16 mouse cellular contexts compared by ENCODE assay signal in genomic region chr4:126017676-126018332, GRCm38 (mm10). TPM values are rescaled to one million over a fixed set of nuclear protein-coding genes. Genes with fewer than 3 reads are reported as not detected.
DNase-seq lines count a peak whose midpoint lies in the region; ATAC-seq and TF ChIP-seq lines count a peak whose summit lies in the region.
"Had no signal": no experiment of that assay in that cellular context is flagged by ENCODE, and none has a peak within 500 bp of the region (broad histone marks: within the 10 kb centered on the region; RNA-seq: fewer than 3 reads in every experiment).

No protein-coding gene starts in this region.

- H3K27me3 ChIP-seq in liver, postnatal 0 days (ENCODE audit: insufficient read depth, low read length) = no peaks in the 10 kb centered on the region
- H3K27me3 ChIP-seq in intestine, postnatal 0 days (replicated peaks; ENCODE audit: control insufficient read depth, insufficient read depth, low read length) = no peaks in the 10 kb centered on the region
- H3K27me3 ChIP-seq: embryonic facial prominence, embryonic 15.5 days had no signal

- H3K9ac ChIP-seq in liver, postnatal 0 days (replicated peaks) = no peak overlapping the region
- H3K9ac ChIP-seq in intestine, postnatal 0 days (ENCODE audit: low read depth, low read length) = no peak overlapping the region
- H3K9ac ChIP-seq: embryonic facial prominence, embryonic 15.5 days; limb, embryonic 12.5 days had no signal

- no peak overlapping the region for H3K4me3 ChIP-seq in bone marrow macrophage, adult 2 months (ENCODE audit: insufficient read depth, low read length)
- 0 out of 2 replicates have a peak overlapping the region, but pooled peaks have one; percentile 2 for H3K4me3 ChIP-seq in liver, postnatal 0 days (ENCODE audit: low read depth, low read length)
- no peak overlapping the region for H3K4me3 ChIP-seq in intestine, postnatal 0 days (ENCODE audit: low read depth, low read length)
- H3K4me3 ChIP-seq: embryonic facial prominence, embryonic 15.5 days; limb, embryonic 12.5 days had no signal

- no peaks in the 10 kb centered on the region for H3K9me3 ChIP-seq in liver, postnatal 0 days (ENCODE audit: low read length)
- no peaks in the 10 kb centered on the region for H3K9me3 ChIP-seq in intestine, postnatal 0 days (ENCODE audit: control insufficient read depth)
- H3K9me3 ChIP-seq: embryonic facial prominence, embryonic 15.5 days; limb, embryonic 12.5 days had no signal

- TF ChIP-seq EP300 in liver, postnatal 0 days (IDR thresholded peaks at IDR 0.05; ENCODE audit: low read depth) = no peak

- peak; percentile 86 for ATAC-seq in liver, postnatal 0 days
- peak; percentile 80 for ATAC-seq in megakaryocyte, adult 5-6 weeks (ENCODE audit: poor library complexity, severe bottlenecking)
- no peak for ATAC-seq in intestine, postnatal 0 days
- ATAC-seq: forebrain, embryonic 14.5 days; Patski had no signal

- DNase-seq in NIH3T3 (ENCODE audit: low read depth) = peak; percentile 11
- peak; percentile 80 for DNase-seq in liver, postnatal 0 days
- no peak for DNase-seq in left cerebral cortex, postnatal 10 days (ENCODE audit: extremely low spot score in 1 of 2, low spot score in 2 of 2)
- DNase-seq in gastrocnemius, postnatal 4 days (ENCODE audit: low spot score in 2 of 2) = no peak
- DNase-seq: cerebellum, adult 11-12 months; heart, postnatal 36 days; right cerebral cortex, postnatal 25 days; thymus, adult 2 months had no signal

- peak overlapping the region; percentile 95 for H3K27ac ChIP-seq in bone marrow macrophage, adult 2 months (ENCODE audit: insufficient read depth, low read depth, low read length)
- peak overlapping the region; percentile 69 for H3K27ac ChIP-seq in liver, postnatal 0 days (ENCODE audit: low read depth)
- H3K27ac ChIP-seq in intestine, postnatal 0 days (ENCODE audit: low read depth, low read length) = no peak overlapping the region
- H3K27ac ChIP-seq: embryonic facial prominence, embryonic 15.5 days; kidney, postnatal 0 days; limb, embryonic 12.5 days had no signal

- 47% methylated on average over 7 of the region's 7 CpGs for WGBS in liver, postnatal 0 days (ENCODE audit: insufficient replicate concordance)
- 80% methylated on average over 7 of the region's 7 CpGs for WGBS in intestine, postnatal 0 days

- no peak for TF ChIP-seq CTCF in bone marrow macrophage, adult 2 months (IDR thresholded peaks at IDR 0.05; ENCODE audit: low read depth, low read length)
- TF ChIP-seq CTCF in liver, postnatal 0 days (IDR thresholded peaks at IDR 0.05; ENCODE audit: low read depth) = no peak
- no peak for TF ChIP-seq CTCF in intestine, postnatal 0 days (IDR thresholded peaks at IDR 0.05; ENCODE audit: low read depth)

- H3K36me3 ChIP-seq in liver, postnatal 0 days (replicated peaks; ENCODE audit: insufficient read depth, low read length) = no peaks in the 10 kb centered on the region
- no peaks in the 10 kb centered on the region for H3K36me3 ChIP-seq in intestine, postnatal 0 days (ENCODE audit: control insufficient read depth, insufficient read depth)
- H3K36me3 ChIP-seq: embryonic facial prominence, embryonic 15.5 days; limb, embryonic 12.5 days had no signal

- no peak for TF ChIP-seq POLR2A in bone marrow macrophage, adult 2 months (IDR thresholded peaks at IDR 0.05; ENCODE audit: borderline replicate concordance, low read depth, low read length)

- peaks cover 40% of the 10 kb centered on the region for H3K4me1 ChIP-seq in bone marrow macrophage, adult 2 months (ENCODE audit: control insufficient read depth, insufficient read depth, low read length)
- H3K4me1 ChIP-seq in liver, postnatal 0 days (ENCODE audit: insufficient read depth) = peaks cover 9% of the 10 kb centered on the region; the same call in 1 of the 2 replicates
- H3K4me1 ChIP-seq in intestine, postnatal 0 days (replicated peaks; ENCODE audit: control insufficient read depth, insufficient read depth, low read length) = no peaks in the 10 kb centered on the region
- H3K4me1 ChIP-seq: embryonic facial prominence, embryonic 15.5 days; limb, embryonic 12.5 days had no signal

- intact Hi-C loops in left cerebral cortex, postnatal 10 days (cut with DNase I) = no loop called here

- H3K4me2 ChIP-seq in liver, postnatal 0 days (ENCODE audit: low read depth, low read length) = peak overlapping the region; percentile 22
- no peak overlapping the region for H3K4me2 ChIP-seq in intestine, postnatal 0 days (replicated peaks; ENCODE audit: low read depth)
- H3K4me2 ChIP-seq: embryonic facial prominence, embryonic 15.5 days; limb, embryonic 12.5 days had no signal

RNA-seq across cellular contexts. Expression of gene Csf3r, which starts 6.5 kb away (rescaled TPM):
- polyA plus RNA-seq in bone marrow macrophage, adult 2 months (2012; ENCODE audit: insufficient read depth, insufficient read length, missing spikeins) = 99.3 and 112 TPM in 2 replicates
- polyA plus RNA-seq in liver, postnatal 0 days (2015; fragmentation: Nextera tagmentation; extraction: Ambion mirVana) = 2.3 and 2.8 TPM in 2 replicates
- 214 and 215 TPM in 2 replicates for total RNA-seq in megakaryocyte, adult 5-6 weeks (2015)
- 103 and 121 TPM in 2 replicates for total RNA-seq in megakaryocyte, adult 5-6 weeks (2017)
- total RNA-seq in left cerebral cortex, postnatal 10 days (2021) = 1 to 10 TPM; 3.0 to 3.2 TPM
- polyA plus RNA-seq in intestine, postnatal 0 days (2015; fragmentation: Nextera tagmentation; extraction: Ambion mirVana) = 0.26 and 0.40 TPM in 2 replicates
- total RNA-seq in gastrocnemius, postnatal 4 days (2021) = under 1 TPM; 0.29 to 0.93 TPM
- polyA plus RNA-seq: Patski had no signal

RNA-seq across cellular contexts. Expression of gene Mrps15, which starts 28.9 kb away (rescaled TPM):
- polyA plus RNA-seq in bone marrow macrophage, adult 2 months (2012; ENCODE audit: insufficient read depth, insufficient read length, missing spikeins) = 93.3 and 98.8 TPM in 2 replicates
- 57.2 and 58.1 TPM in 2 replicates for polyA plus RNA-seq in liver, postnatal 0 days (2015; fragmentation: Nextera tagmentation; extraction: Ambion mirVana)
- 120 and 147 TPM in 2 replicates for total RNA-seq in megakaryocyte, adult 5-6 weeks (2015)
- 64.5 and 68.3 TPM in 2 replicates for total RNA-seq in megakaryocyte, adult 5-6 weeks (2017)
- 10 to 100 TPM; 52.8 to 54.8 TPM for total RNA-seq in left cerebral cortex, postnatal 10 days (2021)
- polyA plus RNA-seq in intestine, postnatal 0 days (2015; fragmentation: Nextera tagmentation; extraction: Ambion mirVana) = 91.5 and 95.0 TPM in 2 replicates
- 10 to 100 TPM; 57.4 to 57.7 TPM for total RNA-seq in gastrocnemius, postnatal 4 days (2021)

RNA-seq across cellular contexts. Expression of gene Oscp1, which starts 40.6 kb away (rescaled TPM):
- polyA plus RNA-seq in bone marrow macrophage, adult 2 months (2012; ENCODE audit: insufficient read depth, insufficient read length, missing spikeins) = 3.7 and 6.2 TPM in 2 replicates
- 0.90 and 1.5 TPM in 2 replicates for polyA plus RNA-seq in liver, postnatal 0 days (2015; fragmentation: Nextera tagmentation; extraction: Ambion mirVana)
- total RNA-seq in megakaryocyte, adult 5-6 weeks (2015) = 0.75 and 0.83 TPM in 2 replicates
- total RNA-seq in megakaryocyte, adult 5-6 weeks (2017) = 4.0 and 5.7 TPM in 2 replicates
- 10 to 100 TPM; 54.4 to 57.0 TPM for total RNA-seq in left cerebral cortex, postnatal 10 days (2021)
- polyA plus RNA-seq in intestine, postnatal 0 days (2015; fragmentation: Nextera tagmentation; extraction: Ambion mirVana) = 2.7 and 3.5 TPM in 2 replicates
- 1 to 10 TPM; 4.4 to 4.6 TPM for total RNA-seq in gastrocnemius, postnatal 4 days (2021)

Comparison
In these comparisons a context has a peak if more than half of its experiments do, and no peak if none do; other contexts are left out.
1. DNase-seq: peak in NIH3T3 (single experiment) and liver, postnatal 0 days (single experiment); none in left cerebral cortex, postnatal 10 days (0 of 2) and gastrocnemius, postnatal 4 days (0 of 2).
2. RNA of gene Csf3r, which starts 6.5 kb away (total RNA-seq): 103 to 215 TPM in megakaryocyte, adult 5-6 weeks; 3.0 to 3.2 TPM in left cerebral cortex, postnatal 10 days and 0.29 to 0.93 TPM in gastrocnemius, postnatal 4 days; every median in the first group is over 10 times any median in the second.
3. RNA of gene Oscp1, which starts 40.6 kb away (total RNA-seq): 54.4 to 57.0 TPM in left cerebral cortex, postnatal 10 days; 0.75 to 5.7 TPM in megakaryocyte, adult 5-6 weeks and 4.4 to 4.6 TPM in gastrocnemius, postnatal 4 days; every median in the first group is over 4 times any median in the second.